Mouse (Mus musculus) bone marrow, adult 2 months (tissue): ENCODE measurements around the gene Dnaic1. TPM values are rescaled to one million over a fixed set of nuclear protein-coding genes. Genes with fewer than 3 reads are reported as not detected.
A peak's percentile ranks its signal among the peaks of the same experiment; 100 is the strongest.

Experiments used
- H3K27ac ChIP-seq: fragments of 200-500 bp; 2 replicates; pipeline ENCODE4 v1.5.1; 2012; ENCODE audit warnings: low read depth, mild to moderate bottlenecking, control low read depth, inconsistent platforms, low read length; ENCODE audit not compliant: control insufficient read depth, poor library complexity, insufficient read depth
- H3K4me1 ChIP-seq: fragments of 200-500 bp; 2 replicates; pipeline ENCODE4 v1.6.1; 2011; ENCODE audit warnings: low read length; ENCODE audit not compliant: control insufficient read depth, insufficient read depth
- H3K4me3 ChIP-seq: fragments of 200-500 bp; replicated peaks from 2 replicates; pipeline ENCODE3; 2011; ENCODE audit warnings: mild to moderate bottlenecking, low read depth, low read length, control low read depth; ENCODE audit not compliant: control insufficient read depth
- CTCF ChIP-seq: fragments of 200-500 bp; IDR thresholded peaks from 2 replicates; pipeline ENCODE4 v1.5.1; 2011; ENCODE audit warnings: low read length, control low read depth; ENCODE audit not compliant: control insufficient read depth, insufficient read depth
- POLR2A ChIP-seq: fragments of 200-500 bp; IDR thresholded peaks from 2 replicates; pipeline ENCODE4 v1.6.1; 2011; ENCODE audit warnings: low read depth, mild to moderate bottlenecking, control low read depth, low read length, borderline replicate concordance; ENCODE audit not compliant: control insufficient read depth
- WGBS: fragments of 180-500 bp; shearing (Covaris S2); methylation state at CpG from one replicate; pipeline ENCODE4 v1.1.7; 2018; 5-methylcytosine and 5-hydroxymethylcytosine counted together
- polyA plus RNA-seq: library from polyadenylated mRNA; stranded (reverse); fragments of >200 nt; gene quantifications from 2 replicates; pipeline ENCODE4 v1.2.4, GENCODE M21; 2011; ENCODE audit warnings: low replicate concordance; ENCODE audit not compliant: missing spikeins, insufficient read depth, insufficient read length

The Dnaic1 gene
- polyA plus RNA-seq, 1 experiment = not detected

DNA sequence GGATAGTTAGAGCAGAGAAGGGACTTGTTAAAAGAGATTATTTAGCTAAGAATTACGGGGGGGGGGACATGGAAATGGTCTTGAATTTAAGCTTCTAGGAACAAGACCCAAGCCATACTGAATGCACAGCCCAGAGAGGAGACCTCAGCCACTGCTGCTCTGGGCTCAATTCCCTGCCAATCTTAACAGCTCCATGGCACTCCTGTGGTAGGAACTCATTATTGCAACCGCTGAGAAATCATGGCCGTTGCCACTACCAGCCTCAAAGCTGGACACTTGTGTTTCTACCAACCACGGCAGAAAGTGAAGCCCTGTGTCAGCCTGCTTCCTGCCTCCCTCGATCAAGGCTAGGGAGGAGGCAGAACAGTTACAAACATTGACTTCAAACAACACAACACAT is 75.9 kb downstream of the Dnaic1 start:
- no peak for TF ChIP-seq POLR2A
- no peak for TF ChIP-seq CTCF

DNA sequence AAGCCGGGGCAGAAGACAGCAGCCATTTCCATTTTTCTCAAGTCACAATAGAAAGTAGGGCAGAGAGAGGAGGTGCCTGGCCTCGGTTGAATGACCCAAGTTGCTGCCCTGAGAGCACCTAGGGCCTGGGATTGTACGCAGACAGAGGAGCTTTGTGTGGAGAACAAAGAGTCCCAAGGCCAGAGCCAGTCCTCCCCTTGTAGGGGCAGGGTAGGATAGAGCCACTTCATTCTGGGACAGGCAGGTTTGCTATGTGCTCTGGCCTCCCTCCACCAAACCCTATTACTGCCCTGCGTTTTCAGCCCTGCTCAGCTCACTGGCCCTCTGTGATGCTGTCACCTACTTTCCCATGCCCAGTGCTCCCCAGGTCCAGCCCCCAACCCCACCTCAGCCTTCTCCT is 78.6 kb downstream of the Dnaic1 start:
- 75% methylated on average over 4 of the region's 4 CpGs for WGBS
- Histone ChIP-seq H3K4me3 (no peak overlapping the region), H3K27ac (no peak overlapping the region), H3K4me1 (no peaks in the 10 kb centered on the region)
- no peak for TF ChIP-seq POLR2A
- no peak for TF ChIP-seq CTCF

More for the DNA sequence above, 75.9 kb downstream of the Dnaic1 start:
- Histone ChIP-seq H3K27ac (no peak overlapping the region), H3K4me3 (no peak overlapping the region), H3K4me1 (no peaks in the 10 kb centered on the region)
- WGBS = 3% methylated on average over 5 of the region's 5 CpGs

DNA sequence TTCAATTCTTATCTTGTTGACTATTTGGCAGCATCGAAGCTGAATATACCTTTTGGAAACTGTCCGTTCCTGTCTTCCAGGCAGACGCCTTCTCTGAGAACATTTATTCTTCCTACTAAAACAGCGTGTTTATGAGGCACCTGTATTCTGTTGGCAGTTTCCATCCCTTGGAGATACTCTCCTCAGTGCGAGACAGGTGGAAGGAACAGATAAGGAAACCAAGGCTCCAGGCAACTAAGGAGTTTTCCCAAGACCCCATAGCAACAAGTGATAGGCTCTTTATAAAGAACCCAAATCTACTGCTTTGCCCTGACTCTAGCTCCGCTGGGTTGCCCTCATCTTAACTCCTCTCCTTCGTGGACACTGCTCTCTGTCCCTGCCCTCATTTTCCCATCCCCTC is 79.1 kb downstream of the Dnaic1 start:
- TF ChIP-seq CTCF (no peak), POLR2A (no peak)
- no peak overlapping the region for H3K4me3 ChIP-seq
- H3K4me1 ChIP-seq = no peaks in the 10 kb centered on the region
- H3K27ac ChIP-seq = no peak overlapping the region
- 62% methylated on average over 7 of the region's 7 CpGs for WGBS

DNA sequence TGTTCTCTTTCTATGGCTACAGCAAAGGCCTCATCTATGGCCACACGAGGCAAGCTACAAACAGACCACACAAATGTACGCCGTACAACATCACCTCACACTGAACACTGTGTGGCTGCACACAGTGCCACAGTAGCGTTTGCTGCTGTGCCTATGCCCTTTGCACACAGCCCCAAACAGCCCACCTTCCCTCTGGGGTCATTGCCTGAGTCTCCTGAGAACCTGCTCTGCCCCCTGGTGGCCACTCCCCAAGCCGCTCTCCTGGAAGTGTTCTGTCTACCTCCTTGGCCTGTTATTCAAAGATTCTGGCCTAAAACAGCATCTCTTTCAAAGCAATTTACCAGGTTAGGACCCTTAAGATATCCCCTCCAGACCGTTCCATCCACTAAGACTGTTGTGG is 83.7 kb downstream of the Dnaic1 start:
- H3K27ac ChIP-seq = no peak overlapping the region
- H3K4me3 ChIP-seq = no peak overlapping the region
- H3K4me1 ChIP-seq = no peaks in the 10 kb centered on the region
- WGBS = 41% methylated on average over 6 of the region's 6 CpGs
- TF ChIP-seq CTCF (peak; percentile 71), POLR2A (no peak)

DNA sequence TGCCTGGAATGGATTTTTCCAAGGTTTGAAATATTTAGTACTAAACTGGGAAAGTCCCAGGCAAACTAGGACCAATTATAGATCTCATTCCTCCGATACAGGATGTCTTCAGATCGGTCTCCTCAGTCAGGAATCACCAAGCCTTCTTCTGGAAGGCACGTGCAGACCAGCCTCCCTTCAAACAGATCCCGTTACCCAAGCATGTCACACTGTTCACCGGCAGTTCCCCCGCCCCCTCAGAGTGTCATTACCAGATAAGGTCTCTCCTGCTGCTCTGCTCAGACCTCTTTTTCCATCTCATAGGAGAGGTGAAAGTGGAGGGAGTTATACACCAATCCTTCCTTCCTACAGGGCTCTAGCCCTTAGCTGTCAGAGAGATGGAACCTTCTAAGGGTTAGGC is 84.2 kb downstream of the Dnaic1 start:
- Histone ChIP-seq H3K4me3 (no peak overlapping the region), H3K4me1 (no peaks in the 10 kb centered on the region; the same call in 1 of the 2 replicates), H3K27ac (no peak overlapping the region)
- 79% methylated on average over 6 of the region's 6 CpGs for WGBS
- no peak for TF ChIP-seq POLR2A
- TF ChIP-seq CTCF = no peak

DNA sequence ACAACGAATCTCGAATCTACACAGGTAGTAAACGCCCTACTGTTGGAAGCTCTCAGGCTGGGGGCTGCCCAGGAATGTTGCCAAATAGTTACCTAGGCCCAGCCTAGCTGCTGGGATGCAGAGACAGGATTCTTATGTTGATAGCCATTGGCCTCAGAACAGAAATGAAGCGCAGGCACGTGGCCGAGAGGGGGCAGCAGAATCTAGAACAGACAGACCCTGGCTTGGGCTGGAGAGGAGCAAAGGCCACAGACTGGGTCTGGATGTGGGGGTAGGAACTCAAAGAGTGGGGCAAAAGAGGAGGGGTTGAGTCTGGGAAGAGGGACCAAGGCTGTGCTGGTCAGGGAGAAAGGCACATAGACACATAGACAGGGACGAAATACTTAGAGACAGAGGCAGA is 84.6 kb downstream of the Dnaic1 start:
- Histone ChIP-seq H3K4me3 (no peak overlapping the region), H3K4me1 (no peaks in the 10 kb centered on the region; the same call in 1 of the 2 replicates), H3K27ac (no peak overlapping the region)
- 41% methylated on average over 7 of the region's 7 CpGs for WGBS
- TF ChIP-seq POLR2A (no peak), CTCF (no peak)

DNA sequence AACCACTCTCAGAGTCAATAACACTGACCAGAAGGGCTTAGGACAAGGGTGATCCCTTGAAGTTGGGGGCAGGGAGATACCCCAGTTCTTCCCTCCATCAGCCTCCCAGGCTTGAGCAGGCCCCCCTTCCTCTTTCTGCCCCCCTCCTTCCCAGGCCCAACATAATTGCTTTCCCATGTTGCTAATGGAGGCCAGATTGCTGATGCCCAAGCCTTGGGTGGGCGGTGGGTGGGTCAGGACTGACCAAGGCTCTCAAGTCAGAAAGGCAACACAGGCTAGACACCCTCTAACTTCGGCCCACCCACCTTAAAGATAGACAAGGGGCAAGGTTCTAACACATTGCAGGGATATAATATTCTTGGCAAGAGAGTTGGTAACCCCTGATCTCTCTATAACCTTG is 86.0 kb downstream of the Dnaic1 start:
- H3K4me1 ChIP-seq = no peaks in the 10 kb centered on the region; the same call in 1 of the 2 replicates
- no peak overlapping the region for H3K4me3 ChIP-seq
- H3K27ac ChIP-seq = no peak overlapping the region
- TF ChIP-seq CTCF (no peak), POLR2A (no peak)
- WGBS = 82% methylated on average over 2 of the region's 2 CpGs

DNA sequence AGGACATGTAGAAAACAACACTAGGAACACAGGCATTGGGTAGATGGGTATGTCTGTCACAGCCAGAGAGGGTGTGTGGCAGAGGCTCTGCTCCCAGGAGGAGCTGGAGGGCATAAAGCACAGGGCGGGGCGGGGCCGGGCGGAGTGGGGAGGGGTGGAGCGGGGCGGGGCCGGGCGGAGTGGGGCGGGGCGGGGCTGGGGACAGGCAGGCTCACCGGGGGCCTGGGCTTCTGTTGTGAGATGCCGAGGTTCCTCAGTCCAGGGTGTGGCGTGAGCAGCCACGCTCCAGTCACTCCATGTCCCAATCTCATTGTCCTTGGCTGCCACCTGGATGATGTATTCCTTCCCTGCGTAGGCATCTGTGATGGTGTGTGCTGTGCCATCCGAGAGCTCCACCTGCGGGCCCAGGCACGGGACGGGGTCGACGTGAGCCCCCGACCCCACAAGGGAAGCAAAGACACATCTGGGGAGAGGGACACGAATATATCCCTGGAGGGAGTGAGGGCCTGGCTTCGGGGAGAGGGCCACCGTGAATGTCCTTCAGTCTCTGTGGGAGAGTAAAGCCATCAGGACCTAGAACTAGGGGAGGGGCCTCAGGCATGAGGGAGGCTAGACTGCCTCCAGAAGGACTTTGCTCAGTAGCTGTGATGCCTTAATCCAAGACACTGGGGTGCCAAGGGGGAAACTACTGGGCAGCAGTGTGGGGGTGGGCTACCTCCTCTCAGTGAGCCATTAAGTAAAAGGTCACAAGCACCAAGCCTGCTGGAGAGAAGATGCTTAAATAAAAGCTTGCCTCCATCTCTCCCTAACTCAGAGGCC is 89.2 kb downstream of the Dnaic1 start:
- no peak overlapping the region for H3K27ac ChIP-seq
- TF ChIP-seq POLR2A = no peak
- no peak for TF ChIP-seq CTCF
- WGBS = 26% methylated on average over 23 of the region's 25 CpGs
- no peak overlapping the region for H3K4me3 ChIP-seq
- no peaks in the 10 kb centered on the region; the same call in 1 of the 2 replicates for H3K4me1 ChIP-seq

DNA sequence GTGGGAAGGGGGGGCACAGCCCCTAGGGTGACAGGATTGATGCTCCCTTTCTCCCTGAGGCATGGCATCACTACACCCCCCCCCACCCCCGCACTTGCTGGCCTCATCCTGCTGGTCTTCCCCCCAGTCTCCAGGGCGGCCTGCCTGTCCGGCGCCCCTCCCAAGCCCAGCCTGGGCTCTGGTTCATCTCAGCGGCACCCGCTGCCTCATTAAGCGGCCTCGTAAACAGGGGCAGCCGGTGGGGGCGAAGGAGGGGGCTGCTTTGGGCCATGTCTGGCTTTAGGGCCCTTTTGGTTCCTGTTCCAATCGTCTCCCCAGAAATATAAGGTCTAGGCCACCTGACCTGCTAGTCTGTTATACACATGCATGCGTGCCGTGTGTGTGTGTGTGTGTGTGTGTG is 90.0 kb downstream of the Dnaic1 start:
- 81% methylated on average over 13 of the region's 13 CpGs for WGBS
- Histone ChIP-seq H3K4me1 (no peaks in the 10 kb centered on the region; the same call in 1 of the 2 replicates), H3K27ac (no peak overlapping the region), H3K4me3 (no peak overlapping the region)
- TF ChIP-seq POLR2A (no peak), CTCF (no peak)
